Mouse (Mus musculus) B cell, adult 2 months (primary cell): ENCODE measurements around the gene Olfr818.
"Not testable (repeated sequence)": the region's sequence is repeated elsewhere in the genome, so short reads cannot be mapped to it uniquely, and the experiment has no call there.

Experiments used
- DNase-seq, 2 experiments: peaks; one replicate each; pipeline ENCODE4 v3.0.0; 2022

The Olfr818 gene

DNA sequence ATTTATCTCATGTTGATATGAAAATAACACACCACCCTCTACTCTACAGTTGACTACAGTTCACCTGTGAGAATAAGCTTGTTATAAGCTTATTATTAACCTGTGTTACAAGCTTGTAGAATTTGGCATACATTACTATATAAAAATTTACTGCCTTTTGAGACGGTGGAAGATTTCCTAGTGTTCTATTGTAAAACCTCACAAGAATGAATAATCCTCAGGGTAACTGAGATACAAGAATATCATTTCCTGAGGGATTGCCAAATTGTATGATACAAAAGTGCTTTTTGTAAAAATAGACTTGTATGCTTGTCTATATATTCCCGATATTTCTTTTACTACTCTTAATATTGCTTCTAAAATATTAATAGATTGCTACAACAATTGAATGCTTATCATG lies at the start of gene Olfr818:
TSS of gene Olfr818 (minus strand) at position 101 of the 400 bp plus-strand sequence.
- no peak for DNase-seq

DNA sequence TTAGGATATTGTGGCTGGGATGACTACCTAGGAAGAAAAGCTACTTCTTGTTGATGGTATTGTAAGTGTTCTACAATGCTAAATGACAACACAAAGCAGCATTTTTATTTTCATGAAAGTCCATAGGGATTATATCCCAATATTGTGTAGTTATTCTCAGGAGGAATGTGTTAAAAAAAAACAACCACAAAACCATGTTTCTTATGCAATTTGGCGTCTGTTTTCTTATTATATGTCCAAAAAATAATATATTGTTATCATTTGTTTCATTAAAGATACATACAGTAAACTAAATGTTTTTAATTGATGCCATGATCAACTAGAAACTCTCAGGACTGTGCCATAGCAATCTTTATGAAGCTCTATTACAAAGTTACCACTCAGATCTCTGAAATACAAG lies 36.1 kb upstream of the Olfr818 start, which contains the start of gene Gm10310:
TSS of gene Gm10310 (minus strand) at position 101 of the 400 bp plus-strand sequence.
- not testable (repeated sequence) for DNase-seq

- DNase-seq, result not testable (repeated sequence)
These were observed 33.0 kb upstream of the Olfr818 start for GRCm38 (mm10) chr10:129981867-129982266.

GRCm38 (mm10) chr10:129976040-129976439 lies 27.1 kb upstream of the Olfr818 start, which contains the start of gene Olfr247:
Gene Olfr247 (minus strand): TSS chr10:129976140.
- not testable (repeated sequence) for DNase-seq

DNA sequence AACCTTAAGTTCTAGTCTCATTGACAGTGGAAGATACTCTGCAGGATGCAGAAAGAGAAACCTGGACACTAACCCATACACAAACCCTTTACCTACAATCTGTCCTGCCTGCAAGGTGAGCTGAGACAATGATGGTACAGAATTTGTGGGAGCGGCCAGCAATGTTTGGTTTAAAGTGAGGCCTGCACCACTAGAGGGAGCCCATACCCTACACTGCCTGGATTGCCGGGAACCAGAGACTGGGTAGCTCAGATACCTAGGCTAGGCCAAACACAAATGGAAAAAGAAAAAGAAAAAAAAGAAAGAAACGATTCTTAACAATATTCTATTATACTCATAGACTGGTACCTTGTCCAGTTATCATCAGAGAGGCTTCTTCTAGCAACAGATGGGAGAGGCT lies 24.1 kb upstream of the Olfr818 start:
- DNase-seq, result not testable (repeated sequence)

- DNase-seq, result not testable (repeated sequence)
These were observed 18.3 kb upstream of the Olfr818 start, which contains the start of gene Olfr819 for GRCm38 (mm10) chr10:129967166-129967565. Gene Olfr819 (minus strand): TSS chr10:129967266.

DNA sequence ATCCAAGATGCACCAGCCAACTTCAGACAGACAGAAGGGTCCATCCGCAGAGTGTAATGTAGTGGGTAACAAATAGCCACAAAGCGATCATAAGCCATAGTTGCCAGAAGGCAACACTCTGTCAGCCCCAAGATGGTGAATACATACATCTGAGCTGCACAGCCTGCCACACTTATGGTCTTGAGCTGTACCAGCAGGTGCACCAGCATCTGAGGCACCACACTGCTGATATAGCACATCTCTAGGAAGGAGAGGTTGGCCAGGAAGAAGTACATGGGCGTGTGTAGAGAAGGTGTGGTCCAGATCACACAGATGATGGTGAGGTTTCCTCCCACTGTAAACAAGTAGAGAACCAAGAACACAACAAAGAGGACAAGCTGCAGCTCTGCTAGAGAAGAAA lies 17.3 kb upstream of the Olfr818 start:
- not testable (repeated sequence) for DNase-seq

GRCm38 (mm10) chr10:129915497-129915896 lies 33.4 kb downstream of the Olfr818 start, which contains the start of gene Olfr816:
Gene Olfr816 (minus strand): TSS chr10:129915597.
- no peak for DNase-seq

DNA sequence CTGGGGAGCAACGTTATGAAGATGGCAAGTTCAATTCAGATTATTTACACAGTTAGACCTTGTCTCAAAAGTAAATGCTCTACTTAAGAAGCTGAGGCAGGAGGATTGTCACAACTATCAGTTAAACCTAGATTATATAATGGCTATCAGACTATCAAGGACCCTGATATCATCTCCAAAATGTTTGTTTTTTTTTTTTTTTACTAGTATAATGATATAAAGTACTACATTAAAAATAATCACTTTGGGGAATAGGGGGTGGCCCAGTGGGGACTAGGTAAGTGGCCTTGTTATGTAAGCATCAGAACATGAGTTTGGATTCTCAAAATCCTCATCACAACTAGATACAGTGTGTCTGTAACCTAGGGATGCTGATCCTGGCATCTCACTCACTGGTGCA lies 43.1 kb downstream of the Olfr818 start, which contains the start of gene Olfr815:
TSS of gene Olfr815 (minus strand) at position 101 of the 400 bp plus-strand sequence.
- not testable (repeated sequence) for DNase-seq
